Mouse (Mus musculus) olfactory bulb, adult 2 months (tissue): ENCODE measurements around the gene Fat4.

ENCODE experiments used
- CTCF ChIP-seq: fragments of 200-500 bp; IDR thresholded peaks from 2 replicates; pipeline ENCODE4 v1.5.1; 2012; ENCODE audit warnings: low read depth, mild to moderate bottlenecking, low read length, moderate library complexity; ENCODE audit not compliant: insufficient read depth
- POLR2A ChIP-seq: fragments of 200-500 bp; IDR thresholded peaks from 2 replicates; pipeline ENCODE4 v1.6.1; 2012; ENCODE audit warnings: mild to moderate bottlenecking, low read depth, low read length, moderate library complexity; ENCODE audit not compliant: insufficient read depth

DNA sequence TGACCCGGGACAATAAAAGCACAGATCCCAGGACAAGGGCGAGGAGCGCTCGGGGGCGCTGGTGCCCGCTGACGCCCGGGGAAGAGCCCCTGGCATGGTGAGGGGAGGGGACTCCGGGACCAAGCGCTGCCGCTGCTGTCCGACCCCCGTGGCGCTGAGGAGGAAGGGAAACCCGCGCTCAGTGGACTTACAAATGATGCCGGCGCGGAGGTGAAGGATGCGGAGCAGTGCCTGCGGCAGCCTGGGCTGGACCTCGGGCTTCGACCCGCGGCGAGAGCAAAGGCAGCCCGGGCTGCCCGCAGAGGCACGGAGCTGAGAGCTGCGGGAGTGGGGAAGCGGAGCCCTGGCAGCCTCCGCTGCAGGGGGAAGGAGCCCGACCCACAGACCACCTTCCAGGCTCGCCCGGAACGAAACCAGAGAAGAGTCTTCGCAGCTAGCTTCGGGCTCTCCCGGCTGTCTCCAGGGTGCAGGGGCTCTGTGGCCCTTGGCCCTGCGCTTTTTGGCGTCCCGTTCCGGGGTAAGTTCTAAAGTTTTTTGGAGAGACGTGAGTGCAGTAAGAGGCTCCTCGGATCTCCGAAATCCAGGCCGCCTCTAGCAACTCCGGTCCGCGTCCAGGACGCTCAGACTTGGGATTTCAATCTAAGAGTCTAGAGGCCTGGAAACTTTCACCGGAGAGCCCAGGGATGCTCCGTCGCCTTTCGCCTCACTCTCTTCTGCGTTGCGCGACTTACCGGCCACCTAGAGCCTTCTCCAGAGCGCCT is 499 bp upstream of the Fat4 start:
- TF ChIP-seq CTCF (0 out of 2 replicates have a peak, but pooled peaks have one; percentile 7), POLR2A (no peak)
